Mouse (Mus musculus): ENCODE measurements around the gene Reps2.
A peak's percentile ranks its signal among the peaks of the same experiment; 100 is the strongest.

DNA sequence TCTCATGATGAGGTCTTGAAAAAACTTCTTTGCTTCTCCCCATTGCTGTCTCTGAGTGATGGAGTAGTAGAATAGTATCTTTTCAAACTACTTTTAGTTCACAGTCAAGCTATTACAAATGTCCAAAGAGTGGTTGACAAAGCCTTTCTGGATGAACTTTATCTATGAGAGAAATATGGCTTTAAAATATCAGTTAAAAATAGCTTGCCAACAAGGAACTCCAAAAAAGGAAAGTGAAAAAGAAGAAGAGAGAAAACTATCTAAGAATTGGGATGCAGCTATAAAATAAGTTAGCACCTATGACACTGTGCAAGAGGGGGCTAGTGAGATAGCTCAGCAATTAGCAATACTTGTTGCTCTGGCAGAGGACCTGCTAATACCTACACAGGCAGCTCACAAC lies 190.8 kb downstream of the Reps2 start:
- TF ChIP-seq CTCF (IDR thresholded peaks at IDR 0.05 in 2 of 3, conservative IDR thresholded peaks at IDR 0.05 in 1 of 3; ENCODE audit: control insufficient read depth in 1 of 3, insufficient read depth in 1 of 3, low read depth in 2 of 3, low read length in 3 of 3, poor library complexity in 1 of 3, severe bottlenecking in 1 of 3) (no peak), EP300 (IDR thresholded peaks at IDR 0.05; ENCODE audit: low read depth in 1 of 2, low read length in 2 of 2) (peak; percentile 45 to 56; a peak in 1 of 4 replicates), POLR2A (IDR thresholded peaks at IDR 0.05; ENCODE audit: control insufficient read depth in 1 of 2, insufficient read depth in 1 of 2, low read depth in 1 of 2, low read length in 2 of 2, poor library complexity in 1 of 2) (no peak), BHLHE40 (IDR thresholded peaks at IDR 0.05; ENCODE audit: borderline replicate concordance, low read depth, low read length) (no peak), ZC3H11A (IDR thresholded peaks at IDR 0.05; ENCODE audit: low read depth, low read length) (no peak), GABPA (IDR thresholded peaks at IDR 0.05; ENCODE audit: low read depth, low read length) (no peak), ZNF384 (IDR thresholded peaks at IDR 0.05; ENCODE audit: low read depth, low read length) (no peak), MAFK (IDR thresholded peaks at IDR 0.05; ENCODE audit: borderline replicate concordance, low read depth, low read length) (no peak)
